Mouse (Mus musculus) E14TG2a.4 (cell line): ENCODE measurements at regions not wholly inside any gene's neighbourhood (a gene's known extent, or its start where the extent isn't known, plus 50 kb on each side); places are given as distances from the start of the nearest gene placed in this dataset.

Experiments
- CTCF ChIP-seq: conservative IDR thresholded peaks from 2 replicates; pipeline ENCODE4 v1.5.1; 2014; ENCODE audit warnings: low read length
- NANOG ChIP-seq: IDR thresholded peaks from 2 replicates; pipeline ENCODE4 v1.6.1; 2014; ENCODE audit warnings: borderline replicate concordance, low read length, mixed read lengths

- no peak for TF ChIP-seq NANOG
- no peak for TF ChIP-seq CTCF
These were observed 118.1 kb upstream of the Rbbp6 start for GRCm38 (mm10) chr7:122847376-122847775.
